Mouse (Mus musculus) neural tube, embryonic 15.5 days (tissue): ENCODE measurements around the gene Ccl2. TPM values are rescaled to one million over a fixed set of nuclear protein-coding genes. Genes with fewer than 3 reads are reported as not detected.

Experiments used
- ATAC-seq: fragments of 200-750 bp; cut with Nextera tagmentation; 2 replicates; pipeline ENCODE4 v1.8.0; 2017; ENCODE audit warnings: mild to moderate bottlenecking, moderate TSS enrichment, moderate library complexity; ENCODE audit not compliant: low FRiP score
- H3K27ac ChIP-seq: fragments of 300-500 bp; sonication (generic); replicated peaks from 2 replicates; pipeline ENCODE4 v1.5.1; 2015; ENCODE audit warnings: mild to moderate bottlenecking, inconsistent platforms
- H3K27me3 ChIP-seq: fragments of 300-500 bp; sonication (generic); replicated peaks from 2 replicates; pipeline ENCODE4 v1.6.1; 2015; ENCODE audit warnings: inconsistent platforms
- H3K36me3 ChIP-seq: fragments of 300-500 bp; sonication (generic); 2 replicates; pipeline ENCODE4 v1.6.1; 2015; ENCODE audit warnings: inconsistent platforms
- H3K4me1 ChIP-seq: fragments of 300-500 bp; sonication (generic); 2 replicates; pipeline ENCODE4 v1.6.1; 2015; ENCODE audit warnings: inconsistent platforms
- H3K4me2 ChIP-seq: fragments of 300-500 bp; sonication (generic); 2 replicates; pipeline ENCODE4 v1.6.1; 2015; ENCODE audit warnings: inconsistent platforms, mild to moderate bottlenecking, moderate library complexity
- H3K4me3 ChIP-seq: fragments of 300-500 bp; sonication (generic); replicated peaks from 2 replicates; pipeline ENCODE4 v1.5.1; 2015; ENCODE audit warnings: mild to moderate bottlenecking, inconsistent platforms
- H3K9ac ChIP-seq: fragments of 300-500 bp; sonication (generic); replicated peaks from 2 replicates; pipeline ENCODE4 v1.6.1; 2015; ENCODE audit warnings: mild to moderate bottlenecking, inconsistent platforms
- H3K9me3 ChIP-seq: fragments of 300-500 bp; sonication (generic); replicated peaks from 2 replicates; pipeline ENCODE4 v1.6.1; 2016; ENCODE audit warnings: inconsistent platforms
- WGBS: fragments of 180-500 bp; shearing (Covaris S2); methylation state at CpG from one replicate; pipeline ENCODE4 v1.1.7; 2015; ENCODE audit warnings: mixed read lengths; 5-methylcytosine and 5-hydroxymethylcytosine counted together
- polyA plus RNA-seq: library from polyadenylated mRNA; unstranded; fragments of >200 nt; fragmentation: Nextera tagmentation; extraction: Ambion mirVana; gene quantifications from 2 replicates; pipeline ENCODE4 v1.2.1, GENCODE M21; 2015

Gene Ccl2
- polyA plus RNA-seq, 1 experiment from 2014 or later, result 1.6 TPM

DNA sequence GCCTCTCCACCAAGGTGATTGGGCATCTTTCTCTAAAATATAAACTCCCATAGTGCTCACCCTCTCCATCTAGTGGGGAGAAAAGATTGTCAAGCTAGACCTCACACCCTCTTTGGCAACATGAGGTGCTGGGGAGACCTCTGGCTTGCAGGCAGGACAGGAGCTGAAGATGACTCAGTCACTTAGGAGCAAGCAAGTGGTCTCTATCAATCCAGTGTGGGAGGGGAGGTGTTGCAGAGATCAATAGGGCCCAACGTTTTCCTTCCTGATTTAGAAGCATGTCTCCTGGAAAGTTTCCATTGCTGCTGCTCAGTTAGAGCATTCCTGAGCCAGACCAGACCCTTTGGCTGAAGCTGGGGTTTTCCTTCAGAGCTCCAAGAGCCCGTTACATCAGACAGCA, 3.2 kb downstream of the Ccl2 start, which contains the start of gene Gm17268:
Gene Gm17268, minus strand, starts transcription at position 28 of the 400 bp plus-strand sequence.
- no peaks in the 10 kb centered on the region for H3K9me3 ChIP-seq
- no peaks in the 10 kb centered on the region for H3K27me3 ChIP-seq
- H3K27ac ChIP-seq, result no peak within 1 kb of the TSS
- no peak within 1 kb of the TSS for H3K4me3 ChIP-seq
- H3K4me2 ChIP-seq, result no peak within 1 kb of the TSS
- H3K9ac ChIP-seq, result no peak within 1 kb of the TSS
- no peaks in the 10 kb centered on the region for H3K36me3 ChIP-seq
- ATAC-seq, result no peak
- H3K4me1 ChIP-seq, result peaks cover 20% of the 10 kb centered on the region
- WGBS, result 43% methylated on average over 2 of the region's 2 CpGs

DNA sequence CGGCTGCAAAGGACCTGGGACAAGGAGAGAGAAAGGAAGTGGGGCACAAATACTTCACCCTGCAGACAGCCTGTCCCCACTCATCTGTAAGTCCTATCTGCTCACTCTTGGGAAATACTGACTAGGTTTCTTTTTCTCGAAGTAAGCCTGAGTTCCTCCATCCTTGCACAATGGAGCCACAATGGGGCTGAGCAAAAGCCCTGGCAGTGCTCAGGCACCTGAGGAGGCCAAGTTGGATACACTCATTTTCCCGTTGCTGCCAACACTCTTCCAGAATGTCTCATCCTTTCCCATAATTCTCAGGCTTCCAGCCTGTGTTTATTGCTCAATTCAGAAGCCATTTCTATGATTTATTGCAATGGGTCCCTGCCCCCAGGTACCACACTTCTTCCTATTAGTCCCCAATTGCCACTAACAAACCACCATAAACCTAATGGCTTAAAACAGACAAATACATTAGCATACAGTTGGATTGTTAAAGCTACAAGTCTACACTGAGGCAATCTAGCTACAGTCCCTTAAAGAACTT, 3.8 kb downstream of the Ccl2 start:
- peaks cover 19% of the 10 kb centered on the region for H3K4me1 ChIP-seq
- ATAC-seq, result no peak
- H3K27me3 ChIP-seq, result no peaks in the 10 kb centered on the region
- WGBS, result 29% methylated on average over 3 of the region's 3 CpGs
- H3K4me3 ChIP-seq, result no peak overlapping the region
- H3K9me3 ChIP-seq, result no peaks in the 10 kb centered on the region
- no peak overlapping the region for H3K4me2 ChIP-seq
- no peaks in the 10 kb centered on the region for H3K36me3 ChIP-seq
- H3K27ac ChIP-seq, result no peak overlapping the region
- no peak overlapping the region for H3K9ac ChIP-seq

GRCm38 (mm10) chr11:82041671-82042080, 6.3 kb downstream of the Ccl2 start:
- H3K9ac ChIP-seq, result no peak overlapping the region
- H3K4me3 ChIP-seq, result no peak overlapping the region
- no peaks in the 10 kb centered on the region for H3K9me3 ChIP-seq
- 90% methylated on average over 4 of the region's 4 CpGs for WGBS
- H3K36me3 ChIP-seq, result no peaks in the 10 kb centered on the region
- H3K4me2 ChIP-seq, result no peak overlapping the region
- no peak for ATAC-seq
- H3K27ac ChIP-seq, result no peak overlapping the region
- peaks cover 12% of the 10 kb centered on the region for H3K4me1 ChIP-seq
- no peaks in the 10 kb centered on the region for H3K27me3 ChIP-seq

- Histone ChIP-seq H3K36me3 (no peaks in the 10 kb centered on the region), H3K9me3 (no peaks in the 10 kb centered on the region), H3K27me3 (no peaks in the 10 kb centered on the region), H3K4me1 (no peaks in the 10 kb centered on the region), H3K27ac (no peak within 1 kb of the TSS), H3K4me3 (no peak within 1 kb of the TSS), H3K4me2 (no peak within 1 kb of the TSS), H3K9ac (no peak within 1 kb of the TSS)
- 74% methylated on average over 3 of the region's 3 CpGs for WGBS
- ATAC-seq, result no peak
These were observed 10.1 kb downstream of the Ccl2 start, which contains the start of gene Ccl7 for GRCm38 (mm10) chr11:82045471-82045870. TSS of gene Ccl7 (plus strand) at chr11:82045712.

DNA sequence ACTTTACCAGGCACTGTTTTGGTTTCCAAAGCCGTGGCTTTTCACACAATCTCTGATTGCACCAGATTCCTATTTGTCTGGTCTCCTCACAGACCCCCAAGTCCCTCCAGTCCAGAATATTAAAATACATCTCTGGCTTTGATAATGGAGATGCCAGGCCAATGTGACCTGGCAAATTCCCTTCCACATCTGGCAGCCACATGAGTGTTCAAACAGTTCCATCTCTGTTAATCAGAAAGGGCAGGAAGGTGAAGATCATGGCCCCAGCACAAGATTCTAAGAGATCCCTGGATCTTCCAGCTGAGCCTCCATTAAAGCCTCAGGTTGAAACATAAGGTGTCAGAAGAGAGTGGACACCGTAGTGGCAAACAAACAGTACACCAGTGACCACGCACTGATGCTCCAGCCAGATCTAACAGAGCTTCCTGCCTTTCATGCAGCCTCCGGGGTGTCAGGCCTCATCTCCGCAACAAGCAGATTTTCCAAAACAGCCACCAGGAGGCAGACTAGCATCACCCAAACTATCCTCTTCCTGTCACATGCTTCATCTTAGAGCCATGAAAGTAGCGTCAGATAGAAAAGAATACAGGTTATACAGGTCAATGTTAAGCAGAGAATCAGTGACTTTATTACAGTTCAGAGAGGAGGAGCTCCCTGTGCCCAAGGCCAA, 12.5 kb downstream of the Ccl2 start:
- Histone ChIP-seq H3K9ac (no peak overlapping the region), H3K4me3 (no peak overlapping the region), H3K4me2 (no peak overlapping the region), H3K9me3 (no peaks in the 10 kb centered on the region), H3K36me3 (no peaks in the 10 kb centered on the region), H3K27ac (no peak overlapping the region), H3K4me1 (no peaks in the 10 kb centered on the region), H3K27me3 (no peaks in the 10 kb centered on the region)
- 55% methylated on average over 6 of the region's 6 CpGs for WGBS
- ATAC-seq, result no peak

DNA sequence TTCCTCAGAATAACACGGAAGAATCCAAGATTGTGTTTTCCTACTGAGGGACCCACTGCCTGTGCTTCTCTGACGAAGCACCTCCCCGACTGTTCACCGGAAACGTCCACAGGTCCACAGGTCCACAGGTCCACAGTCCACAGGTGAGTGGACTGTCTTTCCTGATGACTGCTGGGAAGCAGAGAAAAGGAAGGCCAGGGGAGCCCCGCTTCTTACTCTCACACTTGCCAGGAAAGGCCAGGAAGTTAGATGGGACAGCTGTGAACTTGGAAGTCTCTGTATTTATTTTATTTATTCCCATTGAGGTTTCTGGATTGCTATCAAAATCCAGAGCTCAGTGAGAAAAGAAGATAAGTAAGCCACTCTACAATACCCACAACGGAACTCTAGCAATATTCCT, 18.5 kb downstream of the Ccl2 start:
- 91% methylated on average over 7 of the region's 7 CpGs for WGBS
- no peaks in the 10 kb centered on the region for H3K4me1 ChIP-seq
- no peaks in the 10 kb centered on the region for H3K9me3 ChIP-seq
- no peak overlapping the region for H3K9ac ChIP-seq
- H3K27me3 ChIP-seq, result no peaks in the 10 kb centered on the region
- no peak overlapping the region for H3K4me3 ChIP-seq
- H3K36me3 ChIP-seq, result no peaks in the 10 kb centered on the region
- ATAC-seq, result no peak
- H3K4me2 ChIP-seq, result no peak overlapping the region
- H3K27ac ChIP-seq, result no peak overlapping the region

GRCm38 (mm10) chr11:82057646-82058045, 22.3 kb downstream of the Ccl2 start, which contains the start of gene Ccl11:
TSS of gene Ccl11 (plus strand) at chr11:82057823.
- Histone ChIP-seq H3K4me2 (no peak within 1 kb of the TSS), H3K27me3 (no peaks in the 10 kb centered on the region), H3K9ac (no peak within 1 kb of the TSS), H3K27ac (no peak within 1 kb of the TSS), H3K36me3 (no peaks in the 10 kb centered on the region), H3K4me3 (no peak within 1 kb of the TSS), H3K4me1 (no peaks in the 10 kb centered on the region), H3K9me3 (no peaks in the 10 kb centered on the region)
- no peak for ATAC-seq
- WGBS, result 90% methylated on average over 6 of the region's 6 CpGs

- Histone ChIP-seq H3K27me3 (no peaks in the 10 kb centered on the region), H3K27ac (no peak overlapping the region), H3K4me1 (no peaks in the 10 kb centered on the region), H3K9ac (no peak overlapping the region), H3K4me2 (no peak overlapping the region), H3K36me3 (no peaks in the 10 kb centered on the region), H3K4me3 (no peak overlapping the region), H3K9me3 (no peaks in the 10 kb centered on the region)
- ATAC-seq, result no peak
- WGBS, result 78% methylated on average over 3 of the region's 3 CpGs
These were observed 26.9 kb downstream of the Ccl2 start for GRCm38 (mm10) chr11:82062226-82062625.

GRCm38 (mm10) chr11:82063454-82063853, 28.1 kb downstream of the Ccl2 start:
- ATAC-seq, result no peak
- no peaks in the 10 kb centered on the region for H3K27me3 ChIP-seq
- 81% methylated on average over 2 of the region's 2 CpGs for WGBS
- no peak overlapping the region for H3K4me2 ChIP-seq
- H3K36me3 ChIP-seq, result no peaks in the 10 kb centered on the region
- H3K4me3 ChIP-seq, result no peak overlapping the region
- no peaks in the 10 kb centered on the region for H3K4me1 ChIP-seq
- no peak overlapping the region for H3K27ac ChIP-seq
- H3K9me3 ChIP-seq, result no peaks in the 10 kb centered on the region
- H3K9ac ChIP-seq, result no peak overlapping the region

GRCm38 (mm10) chr11:82066953-82067571, 31.7 kb downstream of the Ccl2 start:
- H3K9me3 ChIP-seq, result no peaks in the 10 kb centered on the region
- H3K4me1 ChIP-seq, result no peaks in the 10 kb centered on the region
- no peak overlapping the region for H3K4me2 ChIP-seq
- no peak for ATAC-seq
- no peak overlapping the region for H3K4me3 ChIP-seq
- no peak overlapping the region for H3K27ac ChIP-seq
- no peaks in the 10 kb centered on the region for H3K36me3 ChIP-seq
- H3K9ac ChIP-seq, result no peak overlapping the region
- 77% methylated on average over 7 of the region's 7 CpGs for WGBS
- no peaks in the 10 kb centered on the region for H3K27me3 ChIP-seq

DNA sequence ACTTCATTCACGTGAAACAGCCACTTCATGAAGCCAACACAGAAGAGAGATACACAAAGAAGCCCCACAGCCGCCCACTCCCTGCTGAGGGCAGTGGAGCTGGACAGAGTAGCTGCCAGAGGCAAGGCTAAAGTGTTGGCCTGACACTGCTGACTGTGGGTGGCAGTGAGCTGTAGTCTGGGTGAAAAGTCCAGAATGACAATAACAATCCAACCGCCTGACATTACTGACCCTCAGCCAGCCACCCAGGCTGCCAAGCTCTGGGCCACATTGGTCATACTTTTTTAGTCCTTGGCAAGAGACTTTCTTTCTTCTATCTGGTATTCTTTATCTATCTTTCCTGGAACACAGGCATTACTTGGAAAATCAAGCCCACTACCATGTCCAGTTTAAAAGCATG, 35.7 kb downstream of the Ccl2 start:
- Histone ChIP-seq H3K9me3 (no peaks in the 10 kb centered on the region), H3K9ac (no peak overlapping the region), H3K4me1 (no peaks in the 10 kb centered on the region), H3K36me3 (no peaks in the 10 kb centered on the region), H3K27me3 (no peaks in the 10 kb centered on the region), H3K4me3 (no peak overlapping the region), H3K27ac (no peak overlapping the region), H3K4me2 (no peak overlapping the region)
- 87% methylated on average over 3 of the region's 3 CpGs for WGBS
- no peak for ATAC-seq

- Histone ChIP-seq H3K27ac (no peak overlapping the region), H3K9ac (no peak overlapping the region), H3K36me3 (no peaks in the 10 kb centered on the region), H3K9me3 (no peaks in the 10 kb centered on the region), H3K4me1 (no peaks in the 10 kb centered on the region), H3K4me3 (no peak overlapping the region), H3K27me3 (no peaks in the 10 kb centered on the region), H3K4me2 (no peak overlapping the region)
- no peak for ATAC-seq
- 73% methylated on average over 1 of the region's 1 CpGs for WGBS
These were observed 37.0 kb downstream of the Ccl2 start for GRCm38 (mm10) chr11:82072374-82072773.
